Mouse (Mus musculus): ENCODE results near the gene Grhl3. TPM values are rescaled to one million over a fixed set of nuclear protein-coding genes. Genes with fewer than 3 reads are reported as not detected.
A peak's percentile ranks its signal among the peaks of the same experiment; 100 is the strongest.

Gene Grhl3
- polyA plus RNA-seq, 1 experiment from 2014 or later = 6.7 TPM

- no peak overlapping the region for H3K27ac ChIP-seq (replicated peaks)
- H3K9me3 ChIP-seq = no peaks in the 10 kb centered on the region
- H3K36me3 ChIP-seq = no peaks in the 10 kb centered on the region
- peaks cover 85% of the 10 kb centered on the region for H3K27me3 ChIP-seq
- WGBS = 49% methylated on average over 6 of the region's 6 CpGs
- H3K9ac ChIP-seq (replicated peaks) = no peak overlapping the region
- peaks cover 59% of the 10 kb centered on the region for H3K4me1 ChIP-seq
- no peak; the same call in 1 of the 2 replicates for ATAC-seq (ENCODE audit: low FRiP score, low read depth)
- no peak overlapping the region for H3K4me3 ChIP-seq
- peak overlapping the region; percentile 55; the same call in 1 of the 2 replicates for H3K4me2 ChIP-seq (replicated peaks)
Observed at GRCm38 (mm10) chr4:135571037-135571550, 2.3 kb downstream of the Grhl3 start.

DNA sequence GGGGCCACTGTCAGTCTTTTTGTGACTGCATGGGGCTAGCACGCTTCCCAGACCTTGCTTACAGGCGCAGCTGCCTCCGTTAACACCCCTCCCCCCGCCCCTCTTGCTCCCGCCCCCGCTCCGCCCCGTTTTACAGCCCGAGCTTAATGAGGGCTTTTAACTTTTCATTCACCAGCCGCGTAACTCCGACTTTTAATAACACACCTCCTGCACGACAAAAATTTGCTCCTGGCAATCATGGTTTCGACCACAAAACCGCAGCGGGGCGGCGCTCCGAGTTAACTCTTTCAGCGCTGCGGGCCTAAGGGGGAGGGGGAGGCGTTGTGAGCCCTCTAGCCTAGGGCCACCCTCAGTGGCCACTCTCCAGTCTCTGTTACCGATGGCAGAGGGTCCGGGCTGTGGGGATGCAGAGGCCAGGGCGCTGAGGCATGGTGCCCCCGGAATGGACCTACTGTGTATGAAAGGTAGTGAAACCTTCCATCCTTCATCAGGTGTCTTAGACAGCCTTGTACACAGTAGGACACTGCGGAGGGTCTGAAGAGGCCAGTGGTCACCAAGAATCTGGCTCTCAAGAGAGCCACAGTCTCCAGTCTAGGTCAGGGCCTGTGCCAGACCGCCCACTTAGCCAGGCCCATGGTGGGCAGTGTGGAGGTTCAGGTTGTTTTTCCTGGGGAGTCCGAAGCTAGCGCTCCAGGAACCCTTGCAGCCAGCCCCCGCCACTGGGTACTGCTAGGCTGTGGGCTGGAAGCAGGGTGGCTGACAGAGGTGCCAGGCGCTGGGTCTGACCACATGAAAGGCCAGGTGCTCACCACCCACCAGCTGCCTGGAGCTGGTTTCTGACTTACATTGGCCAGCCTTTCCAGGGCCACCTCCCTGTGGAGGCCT, 3.0 kb downstream of the Grhl3 start:
- Histone ChIP-seq H3K27me3 (peaks cover 82% of the 10 kb centered on the region), H3K36me3 (no peaks in the 10 kb centered on the region), H3K27ac (replicated peaks) (no peak overlapping the region), H3K4me2 (replicated peaks) (peak overlapping the region; percentile 55), H3K9ac (replicated peaks) (peak overlapping the region; percentile 34; the same call in 1 of the 2 replicates), H3K4me3 (peak overlapping the region; percentile 39), H3K9me3 (no peaks in the 10 kb centered on the region), H3K4me1 (peaks cover 64% of the 10 kb centered on the region)
- ATAC-seq (ENCODE audit: low FRiP score, low read depth) = peak; percentile 77
- WGBS = 12% methylated on average over 32 of the region's 32 CpGs

DNA sequence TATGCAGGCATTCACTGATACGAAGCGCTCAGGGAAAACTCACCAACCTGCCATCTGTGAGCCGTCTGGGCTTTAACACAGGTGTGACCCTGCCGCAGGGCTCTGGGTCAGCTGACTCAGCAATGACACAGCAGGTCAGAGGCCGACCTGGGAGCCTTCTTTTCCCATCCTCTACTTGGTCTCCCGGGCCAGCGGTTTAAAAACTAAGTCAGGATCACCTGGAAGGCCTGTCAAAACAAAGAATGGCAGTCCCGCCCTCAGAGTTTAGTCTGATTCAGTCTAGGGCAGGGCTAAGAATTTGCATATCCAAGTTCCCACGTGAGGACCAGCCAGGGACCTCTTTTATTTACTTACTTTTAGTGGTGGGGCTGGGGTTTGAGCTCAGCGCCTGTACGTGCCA, 4.2 kb downstream of the Grhl3 start:
- 11% methylated on average over 11 of the region's 11 CpGs for WGBS
- no peak overlapping the region for H3K9ac ChIP-seq (replicated peaks)
- ATAC-seq (ENCODE audit: low FRiP score, low read depth) = no peak
- H3K4me2 ChIP-seq (replicated peaks) = peak overlapping the region; percentile 55
- H3K27me3 ChIP-seq = peaks cover 75% of the 10 kb centered on the region
- no peak overlapping the region for H3K4me3 ChIP-seq
- no peaks in the 10 kb centered on the region for H3K9me3 ChIP-seq
- H3K27ac ChIP-seq (replicated peaks) = no peak overlapping the region
- H3K36me3 ChIP-seq = no peaks in the 10 kb centered on the region
- H3K4me1 ChIP-seq = peaks cover 71% of the 10 kb centered on the region

GRCm38 (mm10) chr4:135567484-135567883, 5.9 kb downstream of the Grhl3 start:
- ATAC-seq (ENCODE audit: low FRiP score, low read depth) = no peak
- H3K4me3 ChIP-seq = no peak overlapping the region
- no peak overlapping the region for H3K9ac ChIP-seq (replicated peaks)
- H3K9me3 ChIP-seq = no peaks in the 10 kb centered on the region
- peaks cover 68% of the 10 kb centered on the region for H3K27me3 ChIP-seq
- 79% methylated on average over 8 of the region's 8 CpGs for whole genome bisulfite sequencing
- no peak overlapping the region for H3K4me2 ChIP-seq (replicated peaks)
- no peak overlapping the region for H3K27ac ChIP-seq (replicated peaks)
- H3K4me1 ChIP-seq = peaks cover 64% of the 10 kb centered on the region
- H3K36me3 ChIP-seq = no peaks in the 10 kb centered on the region

DNA sequence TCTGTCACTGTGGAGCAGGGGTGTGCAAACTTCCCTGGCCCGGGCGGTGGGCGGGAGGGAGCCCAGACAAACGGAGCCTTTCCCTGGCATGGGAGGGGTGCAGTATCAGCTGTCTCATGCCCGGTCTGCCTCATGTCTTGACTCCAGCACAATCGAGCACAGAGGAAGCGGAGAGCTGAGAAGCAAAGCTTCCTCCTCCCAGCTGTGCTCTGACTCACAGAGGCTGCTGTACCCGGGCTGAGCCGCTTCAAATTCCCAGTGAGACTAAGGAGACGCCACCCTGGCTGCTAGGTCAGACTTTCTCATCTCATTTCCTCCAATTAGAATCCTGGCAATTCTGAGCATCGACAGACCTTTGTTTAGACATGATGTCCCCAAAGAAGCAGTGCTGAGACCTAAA, 6.4 kb downstream of the Grhl3 start:
- Histone ChIP-seq H3K36me3 (no peaks in the 10 kb centered on the region), H3K9ac (replicated peaks) (no peak overlapping the region), H3K9me3 (no peaks in the 10 kb centered on the region), H3K4me1 (peaks cover 61% of the 10 kb centered on the region), H3K4me2 (replicated peaks) (no peak overlapping the region), H3K4me3 (no peak overlapping the region), H3K27me3 (peaks cover 64% of the 10 kb centered on the region), H3K27ac (replicated peaks) (no peak overlapping the region)
- WGBS = 49% methylated on average over 11 of the region's 11 CpGs
- no peak for ATAC-seq (ENCODE audit: low FRiP score, low read depth)

DNA sequence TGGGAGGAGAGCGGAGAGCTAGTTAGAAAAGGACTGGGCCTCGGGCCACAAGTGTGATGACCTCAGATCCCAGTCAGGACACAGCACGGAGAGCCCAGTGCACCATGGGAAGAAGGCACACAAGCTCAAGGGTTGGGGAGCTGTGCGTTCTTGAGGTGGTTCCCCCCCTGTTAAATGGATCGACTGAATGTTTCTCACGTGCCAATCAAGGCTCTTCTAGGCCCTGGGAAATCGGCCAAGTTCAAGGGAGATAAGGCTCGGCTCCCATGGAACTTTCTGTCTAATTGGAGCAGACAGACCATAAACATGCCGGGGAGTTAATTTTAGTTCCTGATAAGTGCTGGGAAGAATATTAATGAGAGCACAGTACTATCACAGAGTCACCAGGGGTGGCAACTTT, 8.0 kb downstream of the Grhl3 start:
- H3K4me1 ChIP-seq = peaks cover 49% of the 10 kb centered on the region

DNA sequence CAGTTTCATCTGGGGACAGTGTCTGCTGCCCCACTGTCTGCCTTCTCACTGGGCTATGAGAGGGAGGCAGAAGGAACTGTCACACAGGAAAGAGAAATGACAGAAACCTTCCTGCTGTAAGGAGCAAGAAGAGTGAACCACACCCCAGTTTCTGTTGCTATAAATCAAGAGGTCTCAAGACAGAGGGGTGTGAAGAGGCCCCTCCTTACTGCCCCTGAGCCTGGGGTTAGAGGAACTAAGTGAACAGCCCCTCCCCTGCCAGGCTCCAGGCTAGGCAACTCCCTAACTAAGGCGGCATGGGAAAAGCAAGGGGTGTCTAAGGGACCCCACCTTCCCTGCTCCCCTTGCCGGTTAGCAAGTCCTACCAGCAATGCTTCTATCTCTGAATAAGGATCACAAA, 9.6 kb downstream of the Grhl3 start:
- H3K4me3 ChIP-seq = no peak overlapping the region
- H3K9me3 ChIP-seq = no peaks in the 10 kb centered on the region
- H3K4me2 ChIP-seq (replicated peaks) = no peak overlapping the region
- peaks cover 35% of the 10 kb centered on the region for H3K27me3 ChIP-seq
- H3K4me1 ChIP-seq = peaks cover 35% of the 10 kb centered on the region
- H3K27ac ChIP-seq (replicated peaks) = no peak overlapping the region
- WGBS = 50% methylated on average over 2 of the region's 2 CpGs
- no peak for ATAC-seq (ENCODE audit: low FRiP score, low read depth)
- no peak overlapping the region for H3K9ac ChIP-seq (replicated peaks)
- H3K36me3 ChIP-seq = no peaks in the 10 kb centered on the region

More for the DNA sequence above, 8.0 kb downstream of the Grhl3 start:
- H3K9me3 ChIP-seq = no peaks in the 10 kb centered on the region
- H3K27me3 ChIP-seq = peaks cover 47% of the 10 kb centered on the region
- WGBS = 70% methylated on average over 9 of the region's 9 CpGs
- H3K4me2 ChIP-seq (replicated peaks) = no peak overlapping the region
- H3K27ac ChIP-seq (replicated peaks) = no peak overlapping the region
- ATAC-seq (ENCODE audit: low FRiP score, low read depth) = no peak
- no peaks in the 10 kb centered on the region for H3K36me3 ChIP-seq
- no peak overlapping the region for H3K9ac ChIP-seq (replicated peaks)
- H3K4me3 ChIP-seq = no peak overlapping the region

GRCm38 (mm10) chr4:135549323-135549722, 24.1 kb downstream of the Grhl3 start:
- no peak overlapping the region for H3K27ac ChIP-seq (replicated peaks)
- no peak for ATAC-seq (ENCODE audit: low FRiP score, low read depth)
- no peaks in the 10 kb centered on the region for H3K9me3 ChIP-seq
- H3K4me3 ChIP-seq = no peak overlapping the region
- H3K27me3 ChIP-seq = peaks cover 25% of the 10 kb centered on the region
- no peak overlapping the region for H3K9ac ChIP-seq (replicated peaks)
- 87% methylated on average over 6 of the region's 6 CpGs for WGBS
- peaks cover 49% of the 10 kb centered on the region for H3K4me1 ChIP-seq
- no peaks in the 10 kb centered on the region for H3K36me3 ChIP-seq
- H3K4me2 ChIP-seq (replicated peaks) = no peak overlapping the region

- H3K4me1 ChIP-seq = peaks cover 48% of the 10 kb centered on the region
- H3K9ac ChIP-seq (replicated peaks) = no peak overlapping the region
- H3K36me3 ChIP-seq = no peaks in the 10 kb centered on the region
- H3K4me2 ChIP-seq (replicated peaks) = no peak overlapping the region
- no peak overlapping the region for H3K4me3 ChIP-seq
- H3K9me3 ChIP-seq = no peaks in the 10 kb centered on the region
- ATAC-seq (ENCODE audit: low FRiP score, low read depth) = no peak
- H3K27me3 ChIP-seq = peaks cover 31% of the 10 kb centered on the region
- WGBS = 22% methylated on average over 9 of the region's 9 CpGs
- no peak overlapping the region for H3K27ac ChIP-seq (replicated peaks)
Observed at GRCm38 (mm10) chr4:135548521-135549077, 24.8 kb downstream of the Grhl3 start.

GRCm38 (mm10) chr4:135548108-135548507, 25.3 kb downstream of the Grhl3 start:
- peaks cover 43% of the 10 kb centered on the region for H3K4me1 ChIP-seq
- H3K27ac ChIP-seq (replicated peaks) = no peak overlapping the region
- no peaks in the 10 kb centered on the region for H3K9me3 ChIP-seq
- no peaks in the 10 kb centered on the region for H3K36me3 ChIP-seq
- no peak overlapping the region for H3K9ac ChIP-seq (replicated peaks)
- no peak for ATAC-seq (ENCODE audit: low FRiP score, low read depth)
- WGBS = 8% methylated on average over 7 of the region's 7 CpGs
- no peak overlapping the region for H3K4me3 ChIP-seq
- H3K4me2 ChIP-seq (replicated peaks) = no peak overlapping the region
- peaks cover 34% of the 10 kb centered on the region for H3K27me3 ChIP-seq

GRCm38 (mm10) chr4:135547551-135547950, 25.9 kb downstream of the Grhl3 start:
- Histone ChIP-seq H3K4me1 (peaks cover 37% of the 10 kb centered on the region), H3K4me2 (replicated peaks) (no peak overlapping the region), H3K36me3 (no peaks in the 10 kb centered on the region), H3K27me3 (peaks cover 40% of the 10 kb centered on the region), H3K4me3 (no peak overlapping the region), H3K27ac (replicated peaks) (no peak overlapping the region), H3K9ac (replicated peaks) (no peak overlapping the region), H3K9me3 (no peaks in the 10 kb centered on the region)
- ATAC-seq (ENCODE audit: low FRiP score, low read depth) = no peak
- 62% methylated on average over 14 of the region's 14 CpGs for WGBS

DNA sequence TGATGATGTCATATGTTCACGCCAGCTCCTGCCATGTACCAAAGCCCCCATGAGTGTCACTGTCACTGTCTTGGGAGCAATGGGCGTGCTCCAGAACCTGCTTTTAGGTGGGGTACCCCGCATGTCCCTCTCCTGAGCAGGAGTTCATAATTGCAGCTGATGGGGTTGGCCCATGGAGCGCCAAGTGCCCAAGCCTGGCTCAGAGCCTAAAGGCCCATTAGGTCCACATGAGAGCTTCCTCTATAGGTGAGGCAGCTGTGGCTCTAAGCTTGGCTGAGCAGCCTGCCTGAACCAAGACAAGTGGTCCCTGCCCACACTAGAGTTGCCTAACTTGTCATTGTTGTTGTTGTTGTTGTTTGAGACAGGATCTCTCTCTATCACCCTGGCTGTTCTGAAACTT, 26.6 kb downstream of the Grhl3 start:
- H3K9me3 ChIP-seq = no peaks in the 10 kb centered on the region
- no peaks in the 10 kb centered on the region for H3K36me3 ChIP-seq
- peaks cover 44% of the 10 kb centered on the region for H3K27me3 ChIP-seq
- no peak overlapping the region for H3K9ac ChIP-seq (replicated peaks)
- no peak for ATAC-seq (ENCODE audit: low FRiP score, low read depth)
- H3K4me2 ChIP-seq (replicated peaks) = no peak overlapping the region
- WGBS = 93% methylated on average over 4 of the region's 4 CpGs
- no peak overlapping the region for H3K4me3 ChIP-seq
- no peak overlapping the region for H3K27ac ChIP-seq (replicated peaks)
- H3K4me1 ChIP-seq = peaks cover 30% of the 10 kb centered on the region

All from midbrain, embryonic 12.5 days (tissue).